Mouse (Mus musculus) macrophage (primary cell): ENCODE data around the gene Prdm12. TPM values are rescaled to one million over a fixed set of nuclear protein-coding genes. Genes with fewer than 3 reads are reported as not detected.

Source experiments
- H3K27ac ChIP-seq: fragments of 350-480 bp; formaldehyde crosslinking; 2 replicates; pipeline ENCODE4 v1.9.0; 2021
- H3K36me3 ChIP-seq: fragments of 350-480 bp; formaldehyde crosslinking; 2 replicates; pipeline ENCODE4 v1.9.0; 2021; ENCODE audit errors: inconsistent target
- H3K4me3 ChIP-seq: fragments of 350-480 bp; formaldehyde crosslinking; 2 replicates; pipeline ENCODE4 v1.9.0; 2021; ENCODE audit errors: inconsistent target
- H3K79me2 ChIP-seq: fragments of 350-480 bp; formaldehyde crosslinking; 2 replicates; pipeline ENCODE4 v1.9.0; 2021; ENCODE audit errors: inconsistent target
- WGBS: methylation state at CpG from one replicate; pipeline ENCODE4 v1.1.7; 2026; ENCODE audit warnings: inconsistent platforms; ENCODE audit not compliant: missing documents; 5-methylcytosine and 5-hydroxymethylcytosine counted together
- polyA plus RNA-seq: library from polyadenylated mRNA; stranded (reverse); fragments of 250-400 nt; gene quantifications from 3 replicates; pipeline ENCODE4 v1.2.4, GENCODE M21; 2018; ENCODE audit warnings: inconsistent platforms

Gene Prdm12
- polyA plus RNA-seq, 1 experiment from 2014 or later, result not detected

DNA sequence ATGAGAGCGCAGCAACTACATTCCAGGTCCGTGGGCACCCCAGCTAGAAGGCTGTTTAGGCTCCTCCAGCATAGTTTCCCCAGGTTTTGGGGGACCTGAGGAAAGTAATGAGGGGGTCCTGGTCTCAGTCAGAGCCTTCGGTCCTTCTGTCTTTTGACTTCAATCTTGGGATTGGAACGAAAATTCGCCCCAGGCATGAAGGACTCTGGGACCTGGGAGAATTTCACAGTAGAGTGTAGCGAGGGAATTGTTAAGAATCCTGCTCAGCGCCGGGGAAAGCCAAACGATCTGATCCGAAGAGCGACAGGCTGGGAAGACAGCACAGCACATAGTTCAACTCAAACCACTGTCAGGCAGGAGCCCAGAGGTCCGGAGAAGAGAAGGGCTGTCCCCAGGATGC, 2.5 kb upstream of the Prdm12 start:
- H3K4me3 ChIP-seq, result no peak overlapping the region
- H3K79me2 ChIP-seq, result no peaks in the 10 kb centered on the region
- no peaks in the 10 kb centered on the region for H3K36me3 ChIP-seq
- 5% methylated on average over 12 of the region's 12 CpGs for WGBS
- H3K27ac ChIP-seq, result no peak overlapping the region

DNA sequence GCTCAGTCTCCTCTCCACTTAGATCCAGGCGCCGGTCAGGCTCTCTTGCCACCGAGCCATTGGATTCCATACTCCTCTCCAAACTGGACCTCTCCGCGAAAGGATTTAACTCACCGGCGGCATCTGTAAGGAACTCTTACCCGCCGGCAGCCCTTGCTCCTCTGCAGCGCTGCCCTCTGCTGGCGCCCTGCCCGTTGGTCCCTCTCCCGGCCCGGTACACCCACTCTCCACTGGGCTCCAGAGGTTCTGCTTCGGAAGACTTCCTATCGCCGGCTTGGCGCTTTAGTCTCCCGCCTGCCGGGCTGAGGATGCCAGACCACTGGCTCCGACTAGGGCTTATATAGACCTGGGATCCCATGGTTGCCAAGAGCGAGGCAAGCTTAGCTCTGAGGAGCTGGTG, 2.0 kb upstream of the Prdm12 start:
- no peaks in the 10 kb centered on the region for H3K36me3 ChIP-seq
- no peaks in the 10 kb centered on the region for H3K79me2 ChIP-seq
- WGBS, result 5% methylated on average over 22 of the region's 22 CpGs
- no peak overlapping the region for H3K27ac ChIP-seq
- H3K4me3 ChIP-seq, result no peak overlapping the region

DNA sequence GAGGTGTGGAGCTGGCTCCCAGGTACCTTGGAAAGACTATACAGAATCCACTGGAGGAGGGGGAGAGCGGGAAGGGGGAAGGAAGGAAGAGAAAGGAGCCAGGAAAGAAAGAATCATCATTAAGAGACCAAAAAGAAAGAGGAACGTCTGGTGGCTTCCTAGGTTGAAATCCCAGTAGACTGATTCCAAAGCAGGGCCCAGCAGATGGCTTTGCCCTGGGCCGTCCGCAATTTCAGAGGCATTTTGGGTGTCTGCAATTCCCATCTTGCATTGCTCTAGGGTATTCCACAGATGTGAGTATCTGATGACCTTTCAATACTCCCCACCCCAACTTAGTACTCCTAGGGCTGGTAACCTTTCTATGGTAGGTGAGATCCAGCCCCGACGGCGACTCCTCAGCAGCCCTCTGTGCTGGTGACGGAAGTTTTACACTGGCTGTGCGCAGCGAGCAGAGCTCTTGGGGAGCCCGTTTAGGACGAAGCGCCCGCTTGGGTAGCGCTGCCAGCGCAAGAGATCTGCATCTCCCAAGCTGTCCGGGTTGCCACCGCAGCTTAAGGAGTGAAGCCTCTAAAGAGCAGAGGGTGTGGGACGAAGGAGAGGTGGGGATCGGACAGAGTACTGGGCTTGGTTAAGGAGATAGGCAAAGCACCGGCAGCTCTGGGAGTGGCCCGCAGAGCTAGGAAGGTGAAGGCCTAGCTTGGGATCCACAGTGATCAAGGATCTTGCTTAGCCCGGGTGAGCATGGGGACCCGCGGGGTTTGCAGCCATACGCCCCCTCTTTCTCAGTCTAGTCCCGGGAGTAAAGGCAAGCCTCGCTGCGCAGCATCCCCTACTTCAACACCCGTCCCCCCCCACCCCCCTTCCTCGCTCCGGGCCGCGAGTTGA, 1.0 kb upstream of the Prdm12 start:
- H3K27ac ChIP-seq, result no peak overlapping the region
- H3K79me2 ChIP-seq, result no peaks in the 10 kb centered on the region
- no peaks in the 10 kb centered on the region for H3K36me3 ChIP-seq
- no peak overlapping the region for H3K4me3 ChIP-seq
- 7% methylated on average over 33 of the region's 34 CpGs for WGBS

DNA sequence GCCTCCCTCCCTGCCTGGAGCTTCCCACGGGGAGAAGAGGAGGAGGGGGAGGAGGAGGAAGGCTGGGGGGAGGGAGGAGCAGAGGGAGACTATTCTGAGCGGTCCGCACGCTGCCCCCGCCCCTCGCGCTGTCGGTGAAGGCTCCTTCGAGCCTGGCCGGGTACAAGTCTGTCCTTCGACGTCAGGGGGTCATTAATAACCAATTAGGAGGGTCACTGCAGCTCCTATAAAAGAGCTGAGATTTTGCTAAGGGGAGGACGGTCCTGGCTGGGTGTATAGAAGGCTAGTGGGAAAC, 424 bp upstream of the Prdm12 start:
- H3K4me3 ChIP-seq, result no peak overlapping the region
- no peaks in the 10 kb centered on the region for H3K36me3 ChIP-seq
- 9% methylated on average over 13 of the region's 13 CpGs for WGBS
- no peak overlapping the region for H3K27ac ChIP-seq
- no peaks in the 10 kb centered on the region for H3K79me2 ChIP-seq

DNA sequence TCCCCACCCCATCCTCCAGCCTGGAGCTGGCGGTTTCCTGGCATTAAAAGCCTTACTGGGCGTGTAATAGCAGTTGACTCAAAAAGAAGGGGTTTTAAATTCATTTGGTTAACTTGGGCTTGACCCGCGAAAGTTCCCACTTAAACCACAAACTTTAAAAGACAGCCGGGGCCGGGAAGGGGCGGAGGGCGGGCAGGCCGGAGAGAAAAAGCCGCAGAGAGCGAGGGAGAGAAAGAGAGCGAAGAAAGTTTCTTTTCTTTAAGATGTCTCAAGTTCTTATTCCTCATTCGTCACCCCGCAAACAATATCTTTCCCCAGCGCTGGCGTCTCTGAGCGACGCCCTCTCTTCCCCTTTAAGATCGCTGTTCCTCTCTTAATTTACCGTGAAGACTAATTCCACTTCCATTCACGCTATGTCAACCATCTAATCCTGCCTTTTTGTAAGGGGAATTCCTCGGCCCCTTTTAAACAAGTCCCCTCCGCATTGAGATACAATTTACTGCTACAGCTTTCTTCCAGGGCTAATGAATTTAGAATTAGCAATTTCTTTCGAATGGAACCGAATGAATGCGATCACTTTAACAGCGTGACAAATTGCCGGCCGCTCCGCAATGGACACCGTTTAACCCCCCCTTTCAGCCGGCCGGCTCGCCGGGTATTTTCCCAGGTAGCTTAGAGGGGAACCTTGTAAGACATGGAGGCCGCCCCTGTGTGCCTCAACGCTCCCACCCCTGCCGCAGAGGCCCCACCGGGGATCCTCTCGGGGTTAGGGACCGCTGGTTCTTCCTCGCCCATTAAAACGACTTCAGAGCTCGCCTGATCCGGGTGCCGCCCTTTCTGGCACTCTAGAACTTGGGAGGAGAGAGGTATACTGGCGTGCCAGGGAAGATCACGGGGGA, 1.0 kb downstream of the Prdm12 start:
- Histone ChIP-seq H3K36me3 (no peaks in the 10 kb centered on the region), H3K79me2 (no peaks in the 10 kb centered on the region), H3K27ac (no peak overlapping the region), H3K4me3 (no peak overlapping the region)
- 1% methylated on average over 45 of the region's 48 CpGs for WGBS

DNA sequence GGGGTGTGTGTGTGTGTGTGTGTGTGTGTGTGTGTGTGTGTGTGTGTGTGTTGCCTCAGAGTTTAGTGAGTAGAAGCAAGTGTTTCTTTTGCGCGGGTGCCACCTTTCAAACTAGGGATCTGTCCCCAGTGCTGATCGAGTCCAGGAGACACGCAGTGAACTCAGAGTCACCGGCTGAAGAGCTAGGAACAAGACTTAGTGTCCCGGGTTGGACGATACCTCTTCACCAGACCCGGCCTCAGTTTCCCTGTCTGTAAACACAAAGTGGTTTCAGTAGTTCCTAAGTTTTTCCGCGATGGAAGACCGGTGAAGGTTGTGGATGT, 1.6 kb downstream of the Prdm12 start:
- no peak overlapping the region for H3K27ac ChIP-seq
- H3K36me3 ChIP-seq, result no peaks in the 10 kb centered on the region
- H3K4me3 ChIP-seq, result no peak overlapping the region
- no peaks in the 10 kb centered on the region for H3K79me2 ChIP-seq
- WGBS, result 8% methylated on average over 11 of the region's 11 CpGs

DNA sequence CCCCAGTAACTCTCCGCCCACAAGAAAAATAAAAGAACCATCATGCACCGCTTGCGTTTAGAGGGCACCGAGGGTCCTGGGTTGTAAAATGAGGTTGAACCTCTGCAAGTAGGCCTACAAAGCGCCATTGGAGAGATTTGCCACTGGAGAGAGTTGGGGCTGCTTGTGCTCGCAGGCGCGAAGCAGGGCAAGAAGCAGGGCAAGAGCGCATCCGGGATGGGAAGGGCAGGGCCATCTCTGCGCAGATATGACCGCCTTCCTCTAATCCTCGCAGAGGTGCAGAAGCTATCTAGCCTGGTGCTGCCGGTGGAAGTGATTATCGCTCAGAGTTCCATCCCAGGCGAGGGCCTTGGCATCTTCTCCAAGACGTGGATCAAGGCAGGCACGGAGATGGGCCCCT, 2.1 kb downstream of the Prdm12 start:
- no peak overlapping the region for H3K27ac ChIP-seq
- H3K36me3 ChIP-seq, result no peaks in the 10 kb centered on the region
- 8% methylated on average over 18 of the region's 18 CpGs for WGBS
- H3K4me3 ChIP-seq, result no peak overlapping the region
- no peaks in the 10 kb centered on the region for H3K79me2 ChIP-seq

DNA sequence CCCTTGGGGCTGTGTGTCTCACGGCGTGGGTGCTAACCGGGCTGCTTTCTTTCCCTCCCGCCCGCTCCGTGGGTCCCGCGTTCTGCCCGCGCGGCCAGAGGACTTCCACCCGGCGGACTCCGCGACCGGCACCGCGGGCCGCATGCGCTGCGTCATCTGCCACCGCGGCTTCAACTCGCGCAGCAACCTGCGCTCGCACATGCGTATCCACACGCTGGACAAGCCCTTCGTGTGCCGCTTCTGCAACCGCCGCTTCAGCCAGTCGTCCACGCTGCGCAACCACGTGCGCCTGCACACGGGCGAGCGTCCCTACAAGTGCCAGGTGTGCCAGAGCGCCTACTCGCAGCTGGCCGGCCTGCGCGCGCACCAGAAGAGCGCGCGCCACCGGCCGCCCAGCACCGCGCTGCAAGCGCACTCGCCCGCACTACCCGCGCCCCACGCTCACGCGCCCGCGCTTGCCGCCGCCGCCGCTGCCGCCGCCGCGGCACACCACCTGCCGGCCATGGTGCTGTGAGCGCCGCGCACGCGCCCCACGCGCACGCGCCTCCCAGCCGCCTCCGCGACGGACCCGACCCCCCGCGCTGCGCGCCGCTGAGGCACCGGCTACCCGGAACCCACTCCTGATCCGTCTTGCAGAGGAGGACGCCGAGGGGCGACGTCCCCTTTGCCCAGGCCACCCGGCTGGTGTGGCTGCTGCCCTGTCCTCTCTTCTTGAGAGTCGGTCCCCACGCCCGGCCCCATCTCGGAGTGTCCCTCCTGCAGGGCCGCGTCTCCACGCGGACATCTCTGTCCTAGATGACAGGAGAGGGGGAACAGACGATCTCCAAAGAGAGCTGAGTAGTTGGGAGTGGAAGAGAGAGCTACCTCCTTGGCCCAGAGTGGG, 14.4 kb downstream of the Prdm12 start:
- Histone ChIP-seq H3K27ac (no peak overlapping the region), H3K36me3 (no peaks in the 10 kb centered on the region), H3K79me2 (no peaks in the 10 kb centered on the region), H3K4me3 (no peak overlapping the region)
- 3% methylated on average over 86 of the region's 109 CpGs for WGBS

DNA sequence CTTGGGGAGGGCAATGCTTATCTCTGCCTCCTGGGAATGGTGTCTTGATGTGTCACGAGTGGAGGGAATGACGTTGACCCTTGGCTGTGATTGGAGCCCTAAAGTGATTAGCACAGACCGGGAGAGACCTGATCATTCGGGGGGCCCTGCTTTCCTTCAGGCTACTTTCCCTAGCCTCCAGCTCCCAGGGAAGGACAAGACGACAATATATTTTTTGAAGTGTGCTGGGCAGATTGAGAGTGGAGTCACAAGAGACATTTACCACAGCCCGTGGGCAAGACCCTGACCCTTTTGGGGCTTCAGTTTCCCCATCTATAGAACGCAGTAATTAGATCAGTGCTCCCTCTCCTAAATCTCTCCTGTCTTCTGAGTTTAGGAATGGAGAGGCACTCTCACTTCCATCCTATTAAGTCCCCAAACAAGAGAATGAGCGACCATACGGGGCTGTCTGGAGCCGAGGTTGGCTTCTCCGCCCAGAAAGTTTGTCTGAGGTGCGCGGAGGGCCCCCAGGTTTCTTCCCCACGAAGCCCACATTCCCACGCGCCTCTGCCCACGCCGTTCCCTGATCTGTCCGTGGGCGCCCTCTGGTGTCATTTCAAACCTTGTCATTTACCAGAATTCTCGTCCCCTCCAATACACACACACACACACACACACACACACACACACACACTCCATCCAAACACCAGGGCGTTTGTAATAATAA, 15.2 kb downstream of the Prdm12 start:
- no peak overlapping the region for H3K4me3 ChIP-seq
- no peak overlapping the region for H3K27ac ChIP-seq
- no peaks in the 10 kb centered on the region for H3K79me2 ChIP-seq
- WGBS, result 9% methylated on average over 22 of the region's 22 CpGs
- H3K36me3 ChIP-seq, result no peaks in the 10 kb centered on the region

DNA sequence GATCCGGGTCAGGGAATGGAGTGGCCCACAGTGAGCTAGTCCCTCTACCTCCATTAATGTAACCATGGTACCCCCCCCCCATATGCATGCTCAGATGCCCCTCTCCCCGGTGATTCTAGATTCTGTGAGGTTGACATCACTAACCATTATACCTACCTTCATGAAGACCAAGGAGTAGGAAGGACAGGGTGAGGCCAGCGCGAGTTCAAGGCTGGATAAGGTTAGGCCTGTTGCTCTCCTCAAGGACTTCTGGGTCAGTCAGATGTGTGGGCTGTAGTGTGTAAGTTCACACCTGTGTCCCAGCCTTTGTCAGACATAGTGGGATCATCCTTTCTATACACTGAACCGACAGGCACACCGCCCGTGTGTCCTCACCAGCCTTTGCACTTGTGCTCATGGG, 16.5 kb downstream of the Prdm12 start:
- H3K4me3 ChIP-seq, result no peak overlapping the region
- WGBS, result 88% methylated on average over 7 of the region's 7 CpGs

DNA sequence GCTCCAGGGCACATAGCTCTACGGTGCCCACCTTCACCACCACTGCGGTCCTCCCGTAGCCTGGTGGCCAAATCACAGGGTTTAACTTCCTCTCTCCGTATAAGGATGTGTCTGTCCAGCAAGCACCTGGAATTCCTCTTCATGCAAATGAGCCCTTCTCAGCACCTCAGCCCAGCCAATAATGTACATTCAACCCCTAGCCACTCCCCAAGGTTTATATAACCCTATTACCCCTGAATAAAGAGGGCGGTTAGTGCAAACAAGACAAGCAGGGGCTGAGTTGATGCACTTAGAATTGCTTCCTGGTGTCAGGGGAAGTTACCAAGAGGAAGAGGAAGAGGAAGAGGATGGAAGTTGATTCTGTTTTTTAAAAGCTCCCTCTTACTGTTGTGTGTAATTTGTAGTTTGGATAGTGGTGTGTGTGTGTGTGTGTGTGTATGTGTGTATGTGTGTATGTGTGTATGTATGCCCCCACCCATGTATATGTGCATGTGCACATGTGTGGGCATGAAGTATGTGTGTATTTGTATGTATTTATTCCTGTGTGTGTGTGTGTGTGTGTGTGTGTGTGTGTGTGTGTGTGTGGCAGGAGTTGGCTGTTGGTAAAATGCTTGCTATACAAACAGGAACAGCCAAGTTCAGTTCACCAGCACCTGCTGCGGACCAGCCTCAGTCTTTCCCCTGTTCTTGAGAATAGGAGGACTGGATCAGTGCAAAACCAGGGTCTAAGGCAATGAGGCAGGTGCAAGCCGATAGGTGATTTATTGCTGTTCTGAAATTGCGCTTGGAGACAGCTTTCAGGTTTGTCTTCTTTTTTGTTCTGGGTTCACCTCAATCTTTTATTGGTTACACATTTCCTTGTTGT, 23.3 kb downstream of the Prdm12 start:
- H3K36me3 ChIP-seq, result no peaks in the 10 kb centered on the region
- WGBS, result 56% methylated on average over 8 of the region's 8 CpGs
- H3K4me3 ChIP-seq, result no peak overlapping the region
- no peaks in the 10 kb centered on the region for H3K79me2 ChIP-seq
- H3K27ac ChIP-seq, result no peak overlapping the region

More for the DNA sequence above, 16.5 kb downstream of the Prdm12 start:
- Histone ChIP-seq H3K36me3 (no peaks in the 10 kb centered on the region), H3K79me2 (no peaks in the 10 kb centered on the region), H3K27ac (no peak overlapping the region)

DNA sequence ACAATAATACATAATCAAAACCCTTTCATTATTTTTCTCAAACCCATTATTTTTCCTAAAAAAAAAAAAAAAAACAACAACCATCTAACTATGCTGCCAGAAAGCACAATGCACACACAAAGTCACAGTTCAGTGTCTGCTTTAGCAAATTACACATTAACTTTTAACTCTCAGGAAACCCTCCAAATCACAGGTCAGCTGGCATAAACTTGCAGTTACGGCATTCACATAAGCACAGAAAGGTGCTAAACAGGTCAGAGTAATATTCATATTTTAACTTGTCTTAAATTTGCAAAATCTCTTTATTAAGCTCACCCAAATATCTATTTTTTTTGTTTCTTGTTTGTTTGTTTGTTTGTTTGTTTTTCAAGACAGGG, 24.0 kb downstream of the Prdm12 start:
- H3K36me3 ChIP-seq, result no peaks in the 10 kb centered on the region
- H3K4me3 ChIP-seq, result no peak overlapping the region
- H3K79me2 ChIP-seq, result no peaks in the 10 kb centered on the region
- no peak overlapping the region for H3K27ac ChIP-seq
- WGBS, result 100% methylated on average over 1 of the region's 1 CpGs

DNA sequence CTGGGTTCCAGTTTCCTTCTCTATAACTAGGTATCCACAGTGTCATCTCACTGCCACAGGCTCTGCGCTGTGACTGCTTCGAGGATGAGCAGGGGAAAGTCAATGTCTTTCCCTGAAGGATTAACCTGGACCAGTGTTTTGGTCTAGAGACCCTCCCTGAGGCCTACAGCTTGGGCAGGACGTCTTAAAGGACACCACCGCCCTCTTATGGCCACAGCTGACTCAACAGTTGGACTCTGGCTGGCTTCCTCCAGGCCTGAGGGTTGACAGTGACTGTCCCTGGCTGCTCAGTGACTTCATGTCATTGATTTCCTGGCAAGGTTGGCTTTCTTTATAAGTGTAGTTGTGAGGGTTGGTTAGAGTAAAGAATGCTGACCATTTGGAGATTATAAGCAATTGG, 27.5 kb downstream of the Prdm12 start:
- WGBS, result 54% methylated on average over 4 of the region's 4 CpGs
- H3K36me3 ChIP-seq, result no peaks in the 10 kb centered on the region
- no peak overlapping the region for H3K4me3 ChIP-seq
- peaks cover 5% of the 10 kb centered on the region; the same call in 1 of the 2 replicates for H3K79me2 ChIP-seq
- no peak overlapping the region for H3K27ac ChIP-seq
